Mouse (Mus musculus) testis, adult 2 months (tissue): Measurements from ENCODE around the gene Tatdn2. TPM values are rescaled to one million over a fixed set of nuclear protein-coding genes. Genes with fewer than 3 reads are reported as not detected.
A peak's percentile ranks its signal among the peaks of the same experiment; 100 is the strongest.
"Not testable (repeated sequence)": the region's sequence is repeated elsewhere in the genome, so short reads cannot be mapped to it uniquely, and the experiment has no call there.

ENCODE experiments used
- H3K27ac ChIP-seq: fragments of 200-500 bp; 2 replicates; pipeline ENCODE4 v1.5.1; 2012; ENCODE audit warnings: low read depth, low read length; ENCODE audit not compliant: control insufficient read depth, insufficient read depth
- H3K27me3 ChIP-seq: fragments of 200-500 bp; 2 replicates; pipeline ENCODE4 v1.6.1; 2012; ENCODE audit warnings: mild to moderate bottlenecking, low read length, moderate library complexity; ENCODE audit not compliant: control insufficient read depth, insufficient read depth
- H3K36me3 ChIP-seq: fragments of 200-500 bp; 2 replicates; pipeline ENCODE4 v1.6.1; 2012; ENCODE audit warnings: mild to moderate bottlenecking, low read length; ENCODE audit not compliant: control insufficient read depth, insufficient read depth
- H3K4me1 ChIP-seq: fragments of 200-500 bp; 2 replicates; pipeline ENCODE4 v1.6.1; 2012; ENCODE audit warnings: low read length; ENCODE audit not compliant: control insufficient read depth, insufficient read depth
- H3K4me3 ChIP-seq: fragments of 200-500 bp; 2 replicates; pipeline ENCODE4 v1.5.1; 2012; ENCODE audit warnings: low read depth, mild to moderate bottlenecking, low read length, moderate library complexity, mixed read lengths; ENCODE audit not compliant: control insufficient read depth
- CTCF ChIP-seq: fragments of 200-500 bp; IDR thresholded peaks from 2 replicates; pipeline ENCODE4 v1.5.1; 2012; ENCODE audit warnings: low read depth, mild to moderate bottlenecking, inconsistent platforms, low read length, moderate library complexity; ENCODE audit not compliant: control insufficient read depth, insufficient read depth, insufficient replicate concordance
- POLR2A ChIP-seq: fragments of 200-500 bp; IDR thresholded peaks from 2 replicates; pipeline ENCODE4 v1.6.1; 2012; ENCODE audit warnings: low read depth, mild to moderate bottlenecking, inconsistent platforms, low read length, moderate library complexity; ENCODE audit not compliant: control insufficient read depth
- polyA plus RNA-seq: library from polyadenylated mRNA; depleted of rRNA; stranded (reverse); fragments of >200 nt; gene quantifications from 2 replicates; pipeline ENCODE4 v1.2.3, GENCODE M21; 2012

Tatdn2 gene
- polyA plus RNA-seq, 1 experiment, result 14.2 TPM

GRCm38 (mm10) chr6:113712718-113713117, 15.9 kb downstream of the Tatdn2 start:
- Histone ChIP-seq H3K4me1 (no peaks in the 10 kb centered on the region), H3K4me3 (no peak overlapping the region), H3K27ac (no peak overlapping the region), H3K27me3 (no peaks in the 10 kb centered on the region), H3K36me3 (peaks cover 6% of the 10 kb centered on the region)
- TF ChIP-seq POLR2A (no peak), CTCF (no peak)

GRCm38 (mm10) chr6:113713389-113713788, 16.5 kb downstream of the Tatdn2 start:
- H3K36me3 ChIP-seq, H3K27ac ChIP-seq, H3K4me1 ChIP-seq, H3K27me3 ChIP-seq, H3K4me3 ChIP-seq: not testable (repeated sequence)

DNA sequence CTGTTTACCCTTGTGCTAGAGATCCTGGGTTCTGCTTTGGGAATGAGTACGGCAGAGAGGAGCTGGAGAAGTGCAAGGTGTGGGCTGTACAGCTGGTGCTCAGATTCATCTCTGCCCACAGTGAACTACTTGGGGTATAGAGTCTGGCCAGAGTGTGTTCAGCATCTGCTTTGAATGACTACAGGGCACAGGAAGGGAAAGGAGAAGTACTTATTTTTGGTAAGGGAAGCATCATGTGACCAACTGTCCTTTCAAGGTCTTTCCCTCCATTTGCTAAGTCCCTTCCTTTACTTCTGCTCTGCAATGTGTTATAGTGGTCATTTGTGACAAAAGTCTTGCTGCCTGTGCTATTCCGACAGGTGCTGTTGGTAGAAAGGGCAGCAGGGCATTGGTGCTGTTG, 17.4 kb downstream of the Tatdn2 start:
- no peak overlapping the region for H3K4me3 ChIP-seq
- H3K36me3 ChIP-seq, result peaks cover 4% of the 10 kb centered on the region
- H3K27ac ChIP-seq, result no peak overlapping the region; the same call in 1 of the 2 replicates
- no peaks in the 10 kb centered on the region for H3K4me1 ChIP-seq
- no peaks in the 10 kb centered on the region for H3K27me3 ChIP-seq
- TF ChIP-seq CTCF (no peak), POLR2A (no peak)

GRCm38 (mm10) chr6:113714797-113715196, 17.9 kb downstream of the Tatdn2 start:
- H3K36me3 ChIP-seq, result peaks cover 4% of the 10 kb centered on the region
- no peaks in the 10 kb centered on the region for H3K4me1 ChIP-seq
- TF ChIP-seq CTCF, result no peak
- no peak for TF ChIP-seq POLR2A
- no peaks in the 10 kb centered on the region for H3K27me3 ChIP-seq
- no peak overlapping the region for H3K4me3 ChIP-seq
- H3K27ac ChIP-seq, result no peak overlapping the region

DNA sequence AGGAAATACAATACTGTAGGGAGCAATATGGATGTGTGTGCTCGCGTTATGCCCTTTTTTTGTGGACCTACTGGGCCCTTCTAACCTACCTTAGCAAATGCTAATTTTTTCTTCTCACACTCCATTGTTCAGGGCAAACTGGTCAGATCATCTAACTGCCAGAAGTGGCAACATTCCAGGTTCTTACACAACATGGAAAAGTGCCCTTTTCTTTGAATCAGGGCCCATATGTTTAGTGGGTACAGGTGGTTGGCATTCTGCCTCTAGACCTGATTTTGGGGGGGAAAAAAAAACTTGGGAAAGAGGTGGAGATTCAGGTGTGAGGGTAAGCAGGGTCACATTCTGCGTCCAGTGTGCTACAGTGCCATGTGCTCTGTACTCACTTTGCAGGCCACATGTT, 20.7 kb downstream of the Tatdn2 start:
- Histone ChIP-seq H3K27me3 (no peaks in the 10 kb centered on the region), H3K4me1 (no peaks in the 10 kb centered on the region), H3K4me3 (peak overlapping the region; percentile 84), H3K36me3 (peaks cover 3% of the 10 kb centered on the region; the same call in 1 of the 2 replicates), H3K27ac (peak overlapping the region; percentile 5; the same call in 1 of the 2 replicates)
- TF ChIP-seq CTCF (no peak), POLR2A (no peak)

GRCm38 (mm10) chr6:113719878-113720277, 23.0 kb downstream of the Tatdn2 start, which contains the start of gene Ghrl:
Gene Ghrl (minus strand): TSS chr6:113719880.
- TF ChIP-seq POLR2A, result no peak
- TF ChIP-seq CTCF, result no peak
- no peak within 1 kb of the TSS for H3K4me3 ChIP-seq

DNA sequence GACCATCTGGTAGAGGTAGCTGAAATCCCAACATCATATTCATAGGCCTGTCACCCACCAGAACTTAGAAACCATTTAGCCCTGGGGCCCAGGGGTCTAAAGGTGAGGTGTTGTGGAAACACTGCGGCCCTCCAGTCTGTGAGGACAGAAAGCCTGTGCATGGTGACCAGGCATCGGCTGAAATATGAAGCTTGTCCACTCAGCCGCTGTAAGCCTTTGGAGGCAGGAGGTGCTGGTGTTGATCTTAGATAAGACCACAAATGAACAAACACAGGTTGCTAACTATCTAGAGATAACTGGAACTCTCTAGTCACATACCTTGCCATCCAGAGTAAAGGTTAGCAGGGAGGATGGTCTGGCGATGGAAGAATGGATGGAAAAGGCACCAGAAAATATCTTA, 24.2 kb downstream of the Tatdn2 start:
- Histone ChIP-seq H3K4me1 (no peaks in the 10 kb centered on the region), H3K27me3 (no peaks in the 10 kb centered on the region), H3K36me3 (no peaks in the 10 kb centered on the region; the same call in 1 of the 2 replicates), H3K27ac (no peak overlapping the region), H3K4me3 (no peak overlapping the region)
- TF ChIP-seq CTCF, result no peak
- TF ChIP-seq POLR2A, result no peak

More at GRCm38 (mm10) chr6:113719878-113720277, 23.0 kb downstream of the Tatdn2 start, which contains the start of gene Ghrl:
- H3K36me3 ChIP-seq, result no peaks in the 10 kb centered on the region; the same call in 1 of the 2 replicates
- no peaks in the 10 kb centered on the region for H3K4me1 ChIP-seq
- H3K27ac ChIP-seq, result no peak within 1 kb of the TSS
- no peaks in the 10 kb centered on the region for H3K27me3 ChIP-seq

GRCm38 (mm10) chr6:113728181-113728580, 31.3 kb downstream of the Tatdn2 start:
- Histone ChIP-seq H3K27ac (no peak overlapping the region), H3K4me1 (no peaks in the 10 kb centered on the region), H3K27me3 (no peaks in the 10 kb centered on the region), H3K4me3 (no peak overlapping the region), H3K36me3 (peaks cover 5% of the 10 kb centered on the region)
- no peak for TF ChIP-seq POLR2A
- no peak for TF ChIP-seq CTCF
